Mouse (Mus musculus) macrophage (primary cell): ENCODE data around the gene Gm11733. TPM values are rescaled to one million over a fixed set of nuclear protein-coding genes. Genes with fewer than 3 reads are reported as not detected.

Experiments used
- H3K27ac ChIP-seq: fragments of 350-480 bp; formaldehyde crosslinking; 2 replicates; pipeline ENCODE4 v1.9.0; 2021
- H3K36me3 ChIP-seq: fragments of 350-480 bp; formaldehyde crosslinking; 2 replicates; pipeline ENCODE4 v1.9.0; 2021; ENCODE audit errors: inconsistent target
- H3K4me3 ChIP-seq: fragments of 350-480 bp; formaldehyde crosslinking; 2 replicates; pipeline ENCODE4 v1.9.0; 2021; ENCODE audit errors: inconsistent target
- H3K79me2 ChIP-seq: fragments of 350-480 bp; formaldehyde crosslinking; 2 replicates; pipeline ENCODE4 v1.9.0; 2021; ENCODE audit errors: inconsistent target
- WGBS: methylation state at CpG from one replicate; pipeline ENCODE4 v1.1.7; 2026; ENCODE audit warnings: inconsistent platforms; ENCODE audit not compliant: missing documents; 5-methylcytosine and 5-hydroxymethylcytosine counted together
- polyA plus RNA-seq: library from polyadenylated mRNA; stranded (reverse); fragments of 250-400 nt; gene quantifications from 3 replicates; pipeline ENCODE4 v1.2.4, GENCODE M21; 2018; ENCODE audit warnings: inconsistent platforms

Gene Gm11733
- polyA plus RNA-seq, 1 experiment from 2014 or later, result not detected

GRCm38 (mm10) chr11:117536586-117536985 is 52.4 kb downstream of the Gm11733 start:
- H3K4me3 ChIP-seq, result no peak overlapping the region
- H3K36me3 ChIP-seq, result no peaks in the 10 kb centered on the region
- 82% methylated on average over 2 of the region's 3 CpGs for WGBS
- no peaks in the 10 kb centered on the region for H3K79me2 ChIP-seq
- no peak overlapping the region for H3K27ac ChIP-seq

Other genes with a start within 250 kb of the Gm11733 start
- 9.0 to 13.1 TPM (median 11.4 TPM) in 3 replicates for gene Tnrc6c, start 169.9 kb downstream of the Gm11733 start, polyA plus RNA-seq